Mouse (Mus musculus) spleen, adult 2 months (tissue): ENCODE measurements around the gene Esyt2.

ENCODE experiments used
- CTCF ChIP-seq: fragments of 200-500 bp; IDR thresholded peaks from 2 replicates; pipeline ENCODE4 v1.5.1; 2011; ENCODE audit warnings: mild to moderate bottlenecking, inconsistent platforms; ENCODE audit not compliant: insufficient read depth, insufficient read length, insufficient replicate concordance; ENCODE audit errors: extremely low read depth
- POLR2A ChIP-seq: fragments of 200-500 bp; IDR thresholded peaks from 2 replicates; pipeline ENCODE4 v1.6.1; 2011; ENCODE audit warnings: low read depth, low read length, inconsistent platforms

DNA sequence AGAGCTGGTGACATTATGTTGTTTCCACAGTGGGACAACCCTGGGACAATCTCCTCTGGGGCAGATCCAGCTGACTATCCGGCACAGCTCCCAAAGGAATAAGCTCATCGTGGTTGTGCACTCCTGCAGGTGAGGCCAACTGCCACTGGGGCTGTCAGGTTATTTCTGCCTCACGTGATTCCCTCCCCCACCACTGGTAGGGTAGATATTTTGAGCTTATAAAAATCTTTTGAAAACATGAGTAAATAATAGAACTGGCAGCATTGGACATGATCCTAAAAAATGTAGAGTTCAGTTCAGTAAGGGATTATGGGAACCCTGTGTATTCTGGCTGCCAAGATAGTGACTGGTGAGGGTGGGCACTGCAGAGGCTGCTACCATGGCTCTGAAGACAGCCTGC lies 85.9 kb downstream of the Esyt2 start:
- no peak for TF ChIP-seq CTCF
- TF ChIP-seq POLR2A, result no peak
